Mouse (Mus musculus): Measurements from ENCODE around the gene Maco1.

DNA sequence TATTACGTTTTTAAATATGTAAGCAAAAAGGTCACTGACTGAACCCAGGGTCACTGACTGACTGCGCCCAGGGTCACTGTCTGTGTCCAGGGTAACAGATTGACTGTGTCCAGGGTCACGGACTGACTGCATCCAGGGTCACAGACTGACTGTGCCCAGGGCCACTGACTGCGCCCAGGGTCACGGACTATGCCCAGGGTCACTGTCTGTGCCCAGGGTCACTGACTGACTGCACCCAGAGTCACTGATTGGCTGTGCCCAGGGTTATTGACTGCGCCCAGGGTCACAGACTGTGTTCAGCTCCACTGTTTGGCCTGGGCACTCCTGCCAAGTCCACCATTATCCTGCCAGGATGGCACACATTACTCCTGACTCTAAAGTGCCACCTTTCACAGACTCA, 44.1 kb upstream of the Maco1 start:
- no peak for TF ChIP-seq POLR2A (IDR thresholded peaks at IDR 0.05; ENCODE audit: low read depth, low read length)
- no peak for TF ChIP-seq CTCF (IDR thresholded peaks at IDR 0.05; ENCODE audit: borderline replicate concordance, insufficient read depth, low read length)

Measured in embryonic fibroblast, embryonic 13.5 days (primary cell).